Mouse (Mus musculus) embryonic facial prominence, embryonic 13.5 days (tissue): ENCODE data around the gene Prss38. TPM values are rescaled to one million over a fixed set of nuclear protein-coding genes. Genes with fewer than 3 reads are reported as not detected.

ENCODE experiments used
- ATAC-seq: fragments of 200-750 bp; cut with Nextera tagmentation; 2 replicates; pipeline ENCODE4 v1.8.0; 2017; ENCODE audit warnings: low read depth; ENCODE audit not compliant: insufficient number of reproducible peaks, insufficient read depth, low FRiP score, low TSS enrichment
- H3K27ac ChIP-seq: fragments of 300-500 bp; sonication (generic); 2 replicates; pipeline ENCODE4 v1.5.1; 2015; ENCODE audit warnings: moderate library complexity, mild to moderate bottlenecking, inconsistent platforms
- H3K27me3 ChIP-seq: fragments of 300-500 bp; sonication (generic); 2 replicates; pipeline ENCODE4 v1.6.1; 2015; ENCODE audit warnings: mild to moderate bottlenecking, inconsistent platforms
- H3K36me3 ChIP-seq: fragments of 300-500 bp; sonication (generic); 2 replicates; pipeline ENCODE4 v1.6.1; 2015; ENCODE audit warnings: mild to moderate bottlenecking, inconsistent platforms
- H3K4me1 ChIP-seq: fragments of 300-500 bp; sonication (generic); 2 replicates; pipeline ENCODE4 v1.6.1; 2015; ENCODE audit warnings: inconsistent platforms
- H3K4me2 ChIP-seq: fragments of 300-500 bp; sonication (generic); 2 replicates; pipeline ENCODE4 v1.6.1; 2015; ENCODE audit warnings: moderate library complexity, mild to moderate bottlenecking, inconsistent platforms
- H3K4me3 ChIP-seq: fragments of 300-500 bp; sonication (generic); 2 replicates; pipeline ENCODE4 v1.5.1; 2015; ENCODE audit warnings: mild to moderate bottlenecking, inconsistent platforms
- H3K9ac ChIP-seq: fragments of 300-500 bp; sonication (generic); 2 replicates; pipeline ENCODE4 v1.6.1; 2015; ENCODE audit warnings: mild to moderate bottlenecking, inconsistent platforms
- H3K9me3 ChIP-seq: fragments of 300-500 bp; sonication (generic); 2 replicates; pipeline ENCODE4 v1.6.1; 2016; ENCODE audit warnings: inconsistent platforms
- WGBS: fragments of 180-500 bp; shearing (Covaris S2); methylation state at CpG from one replicate; pipeline ENCODE4 v1.1.7; 2015; ENCODE audit warnings: mixed read lengths; 5-methylcytosine and 5-hydroxymethylcytosine counted together
- polyA plus RNA-seq: library from polyadenylated mRNA; unstranded; fragments of >200 nt; fragmentation: Nextera tagmentation; extraction: Ambion mirVana; gene quantifications from 2 replicates; pipeline ENCODE4 v1.2.1, GENCODE M21; 2015

Prss38 gene
- polyA plus RNA-seq, 1 experiment from 2014 or later, result not detected

- no peak overlapping the region for H3K9ac ChIP-seq
- no peaks in the 10 kb centered on the region for H3K9me3 ChIP-seq
- no peak overlapping the region for H3K4me2 ChIP-seq
- H3K4me3 ChIP-seq, result no peak overlapping the region
- H3K27me3 ChIP-seq, result no peaks in the 10 kb centered on the region
- no peak for ATAC-seq
- H3K27ac ChIP-seq, result no peak overlapping the region
- 91% methylated on average over 2 of the region's 2 CpGs for WGBS
- peaks cover 8% of the 10 kb centered on the region for H3K4me1 ChIP-seq
- no peaks in the 10 kb centered on the region for H3K36me3 ChIP-seq
Measured at GRCm38 (mm10) chr11:59338736-59339120, 36.7 kb downstream of the Prss38 start.

GRCm38 (mm10) chr11:59337955-59338735, 37.3 kb downstream of the Prss38 start:
- Histone ChIP-seq H3K4me3 (no peak overlapping the region), H3K4me2 (no peak overlapping the region), H3K36me3 (no peaks in the 10 kb centered on the region), H3K9ac (no peak overlapping the region), H3K27me3 (no peaks in the 10 kb centered on the region), H3K9me3 (no peaks in the 10 kb centered on the region), H3K4me1 (peaks cover 11% of the 10 kb centered on the region), H3K27ac (no peak overlapping the region)
- ATAC-seq, result no peak
- WGBS, result 67% methylated on average over 13 of the region's 13 CpGs

- Histone ChIP-seq H3K27me3 (no peaks in the 10 kb centered on the region), H3K4me3 (no peak overlapping the region), H3K4me1 (peaks cover 24% of the 10 kb centered on the region), H3K36me3 (peaks cover 10% of the 10 kb centered on the region), H3K27ac (no peak overlapping the region), H3K9ac (no peak overlapping the region), H3K4me2 (no peak overlapping the region), H3K9me3 (no peaks in the 10 kb centered on the region)
- no peak for ATAC-seq
- 14% methylated on average over 1 of the region's 1 CpGs for WGBS
Measured at GRCm38 (mm10) chr11:59336381-59336780, 39.1 kb downstream of the Prss38 start.

- 44% methylated on average over 2 of the region's 2 CpGs for WGBS
- Histone ChIP-seq H3K9ac (no peak overlapping the region), H3K4me2 (no peak overlapping the region), H3K27me3 (no peaks in the 10 kb centered on the region), H3K36me3 (peaks cover 14% of the 10 kb centered on the region), H3K27ac (no peak overlapping the region), H3K9me3 (no peaks in the 10 kb centered on the region), H3K4me1 (peaks cover 24% of the 10 kb centered on the region), H3K4me3 (no peak overlapping the region)
- no peak for ATAC-seq
Measured at GRCm38 (mm10) chr11:59335942-59336341, 39.5 kb downstream of the Prss38 start.

GRCm38 (mm10) chr11:59335150-59335549, 40.3 kb downstream of the Prss38 start:
- no peak overlapping the region for H3K4me3 ChIP-seq
- H3K4me1 ChIP-seq, result peaks cover 27% of the 10 kb centered on the region
- H3K9ac ChIP-seq, result no peak overlapping the region
- no peak overlapping the region for H3K4me2 ChIP-seq
- H3K27me3 ChIP-seq, result no peaks in the 10 kb centered on the region
- H3K9me3 ChIP-seq, result no peaks in the 10 kb centered on the region
- ATAC-seq, result no peak
- 86% methylated on average over 4 of the region's 4 CpGs for WGBS
- H3K27ac ChIP-seq, result no peak overlapping the region
- peaks cover 18% of the 10 kb centered on the region for H3K36me3 ChIP-seq

GRCm38 (mm10) chr11:59332938-59333337, 42.5 kb downstream of the Prss38 start:
- Histone ChIP-seq H3K36me3 (peaks cover 21% of the 10 kb centered on the region), H3K4me3 (no peak overlapping the region), H3K4me2 (no peak overlapping the region), H3K9ac (no peak overlapping the region), H3K9me3 (no peaks in the 10 kb centered on the region), H3K27ac (peak overlapping the region; percentile 22; the same call in 1 of the 2 replicates), H3K4me1 (peaks cover 42% of the 10 kb centered on the region), H3K27me3 (0 out of 2 replicates have a peak, but pooled peaks cover 3% of the 10 kb centered on the region)
- 37% methylated on average over 9 of the region's 9 CpGs for WGBS
- ATAC-seq, result no peak

GRCm38 (mm10) chr11:59331167-59331869, 44.1 kb downstream of the Prss38 start:
- WGBS, result 79% methylated on average over 16 of the region's 16 CpGs
- Histone ChIP-seq H3K36me3 (peaks cover 26% of the 10 kb centered on the region), H3K27ac (no peak overlapping the region), H3K4me1 (peaks cover 37% of the 10 kb centered on the region), H3K9ac (no peak overlapping the region), H3K9me3 (no peaks in the 10 kb centered on the region), H3K4me3 (no peak overlapping the region), H3K27me3 (0 out of 2 replicates have a peak, but pooled peaks cover 3% of the 10 kb centered on the region), H3K4me2 (no peak overlapping the region)
- no peak for ATAC-seq

GRCm38 (mm10) chr11:59330560-59330959, 44.9 kb downstream of the Prss38 start:
- H3K27ac ChIP-seq, result no peak overlapping the region
- no peaks in the 10 kb centered on the region for H3K9me3 ChIP-seq
- no peak overlapping the region for H3K4me3 ChIP-seq
- 0 out of 2 replicates have a peak, but pooled peaks cover 3% of the 10 kb centered on the region for H3K27me3 ChIP-seq
- WGBS, result 45% methylated on average over 5 of the region's 5 CpGs
- no peak overlapping the region for H3K4me2 ChIP-seq
- no peak overlapping the region for H3K9ac ChIP-seq
- H3K36me3 ChIP-seq, result peaks cover 26% of the 10 kb centered on the region
- ATAC-seq, result no peak; the same call in 1 of the 2 replicates
- H3K4me1 ChIP-seq, result peaks cover 35% of the 10 kb centered on the region

GRCm38 (mm10) chr11:59329616-59330015, 45.8 kb downstream of the Prss38 start:
- Histone ChIP-seq H3K27me3 (0 out of 2 replicates have a peak, but pooled peaks cover 3% of the 10 kb centered on the region), H3K36me3 (peaks cover 26% of the 10 kb centered on the region), H3K4me3 (no peak overlapping the region), H3K4me2 (0 out of 2 replicates have a peak overlapping the region, but pooled peaks have one; percentile 2), H3K27ac (peak overlapping the region; percentile 39; the same call in 1 of the 2 replicates), H3K9ac (peak overlapping the region; percentile 40; the same call in 1 of the 2 replicates), H3K9me3 (no peaks in the 10 kb centered on the region), H3K4me1 (peaks cover 38% of the 10 kb centered on the region)
- no peak for ATAC-seq
- WGBS, result 12% methylated on average over 6 of the region's 6 CpGs

GRCm38 (mm10) chr11:59327625-59328024, 47.8 kb downstream of the Prss38 start:
- H3K9ac ChIP-seq, result no peak overlapping the region
- 88% methylated on average over 18 of the region's 18 CpGs for WGBS
- H3K9me3 ChIP-seq, result no peaks in the 10 kb centered on the region
- H3K4me3 ChIP-seq, result no peak overlapping the region
- H3K27me3 ChIP-seq, result 0 out of 2 replicates have a peak, but pooled peaks cover 3% of the 10 kb centered on the region
- no peak overlapping the region for H3K4me2 ChIP-seq
- H3K4me1 ChIP-seq, result peaks cover 31% of the 10 kb centered on the region
- H3K27ac ChIP-seq, result no peak overlapping the region
- no peak for ATAC-seq
- peaks cover 26% of the 10 kb centered on the region for H3K36me3 ChIP-seq

GRCm38 (mm10) chr11:59324777-59325176, 50.7 kb downstream of the Prss38 start:
- H3K27me3 ChIP-seq, result 0 out of 2 replicates have a peak, but pooled peaks cover 3% of the 10 kb centered on the region
- peaks cover 14% of the 10 kb centered on the region for H3K4me1 ChIP-seq
- no peak overlapping the region for H3K4me2 ChIP-seq
- 75% methylated on average over 5 of the region's 5 CpGs for WGBS
- no peak overlapping the region for H3K4me3 ChIP-seq
- ATAC-seq, result no peak
- H3K9me3 ChIP-seq, result no peaks in the 10 kb centered on the region
- peaks cover 8% of the 10 kb centered on the region for H3K36me3 ChIP-seq
- no peak overlapping the region for H3K9ac ChIP-seq
- H3K27ac ChIP-seq, result no peak overlapping the region
